Mouse (Mus musculus) embryonic fibroblast, embryonic 13.5 days (primary cell): ENCODE results near the gene Rspo1.

Source experiments
- CTCF ChIP-seq: IDR thresholded peaks from 2 replicates; pipeline ENCODE4 v1.5.1; 2011; ENCODE audit warnings: mild to moderate bottlenecking, control low read depth, low read length, moderate library complexity, borderline replicate concordance; ENCODE audit not compliant: insufficient read depth
- POLR2A ChIP-seq: IDR thresholded peaks from 2 replicates; pipeline ENCODE4 v1.6.1; 2011; ENCODE audit warnings: low read depth, mild to moderate bottlenecking, control low read depth, low read length, moderate library complexity

DNA sequence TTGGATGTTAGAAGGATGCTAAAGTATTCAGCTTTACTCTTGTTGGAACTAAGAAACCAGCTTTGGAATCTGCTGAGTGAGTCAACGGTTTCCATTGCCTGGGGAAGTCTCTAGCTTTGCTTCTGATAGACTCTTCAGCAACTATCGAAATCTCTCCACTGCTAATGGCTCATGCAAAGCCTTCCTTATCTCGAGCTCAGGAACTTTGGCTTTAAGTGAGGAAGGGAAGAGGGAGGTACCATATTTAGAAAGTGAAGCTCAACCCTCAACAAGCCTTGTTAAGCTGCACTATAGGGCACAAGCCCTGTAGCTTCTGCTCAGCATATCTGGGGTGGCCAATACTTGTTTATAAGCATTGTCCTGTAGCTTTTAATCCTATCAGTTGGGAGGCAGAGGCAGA lies 71.0 kb downstream of the Rspo1 start:
- no peak for TF ChIP-seq CTCF
- TF ChIP-seq POLR2A = no peak
